Mouse (Mus musculus): Measurements from ENCODE around the gene Trim61.

Trim61 gene

GRCm38 (mm10) chr8:64987731-64988130, 30.6 kb downstream of the Trim61 start, which contains the start of gene Trim75:
Trim75 (minus strand) TSS chr8:64987831.
- no peak for DNase-seq (ENCODE audit: low spot score)

- no peak for DNase-seq (ENCODE audit: low spot score)
Measured at GRCm38 (mm10) chr8:64983150-64983897, 35.0 kb downstream of the Trim61 start.

All from embryo, embryonic 10 days (tissue).